Comparison of ENCODE assay signal across 17 mouse cellular contexts in the genomic region with DNA sequence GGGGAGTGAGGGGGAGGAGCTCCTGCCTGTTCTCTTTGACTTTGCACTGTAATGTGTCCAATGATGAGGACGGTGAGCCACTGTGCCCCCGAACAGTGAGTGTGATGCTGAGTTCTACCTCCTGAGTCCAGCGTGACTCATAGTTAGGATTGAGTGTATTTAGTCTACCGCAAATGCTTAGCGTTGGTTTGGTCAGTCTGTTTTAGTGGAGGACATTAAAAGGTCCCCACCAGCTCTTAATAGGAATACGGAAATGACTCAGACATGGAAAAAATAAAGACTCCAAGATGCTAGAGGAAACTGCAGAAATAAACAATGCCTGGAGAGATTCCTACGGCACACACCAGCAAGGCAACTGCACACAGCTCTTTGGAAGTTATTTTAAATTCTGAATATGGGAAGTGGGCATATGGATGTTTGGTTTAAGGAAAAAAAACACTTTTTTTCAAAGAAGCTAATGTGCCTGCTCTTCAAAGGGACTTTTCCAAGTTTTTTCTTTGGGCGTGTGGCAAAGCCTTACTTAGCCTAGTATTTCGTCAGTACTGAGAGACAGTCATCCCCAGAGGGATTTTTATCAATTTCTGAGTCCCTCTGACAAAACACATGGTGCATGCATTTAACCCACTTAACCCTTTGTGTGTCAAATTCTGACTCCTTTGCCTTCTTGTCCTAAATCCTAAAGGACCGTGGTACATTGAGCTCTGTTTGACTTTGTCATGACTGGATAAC. TPM values are rescaled to one million over a fixed set of nuclear protein-coding genes. Genes with fewer than 3 reads are reported as not detected.
DNase-seq lines count a peak whose midpoint lies in the region; ATAC-seq and TF ChIP-seq lines count a peak whose summit lies in the region.
"Had no signal": no experiment of that assay in that cellular context is flagged by ENCODE, and none has a peak within 500 bp of the region (broad histone marks: within the 10 kb centered on the region; RNA-seq: fewer than 3 reads in every experiment).

No protein-coding gene starts in this region.

- H3K36me3 ChIP-seq in kidney, postnatal 0 days (ENCODE audit: insufficient read depth, low read length): no peaks in the 10 kb centered on the region
- H3K36me3 ChIP-seq in intestine, postnatal 0 days (ENCODE audit: control insufficient read depth, insufficient read depth): no peaks in the 10 kb centered on the region
- H3K36me3 ChIP-seq in hindbrain, postnatal 0 days (ENCODE audit: insufficient read depth, low read length): no peaks in the 10 kb centered on the region
- H3K36me3 ChIP-seq: embryonic facial prominence, embryonic 12.5 days; forebrain, embryonic 12.5 days; G1E; limb, embryonic 13.5 days; neural tube, embryonic 13.5 days had no signal

- no peaks in the 10 kb centered on the region for H3K9me3 ChIP-seq in kidney, postnatal 0 days (replicated peaks; ENCODE audit: low read length)
- H3K9me3 ChIP-seq in intestine, postnatal 0 days (ENCODE audit: control insufficient read depth): no peaks in the 10 kb centered on the region
- H3K9me3 ChIP-seq in hindbrain, postnatal 0 days (ENCODE audit: low read length): no peaks in the 10 kb centered on the region
- H3K9me3 ChIP-seq: embryonic facial prominence, embryonic 12.5 days; forebrain, embryonic 12.5 days; G1E; limb, embryonic 13.5 days; neural tube, embryonic 13.5 days had no signal

- H3K4me2 ChIP-seq in kidney, postnatal 0 days (ENCODE audit: low read length): no peak overlapping the region
- H3K4me2 ChIP-seq in intestine, postnatal 0 days (replicated peaks; ENCODE audit: low read depth): no peak overlapping the region
- no peak overlapping the region for H3K4me2 ChIP-seq in hindbrain, postnatal 0 days (ENCODE audit: low read depth, low read length)
- H3K4me2 ChIP-seq: embryonic facial prominence, embryonic 12.5 days; forebrain, embryonic 12.5 days; limb, embryonic 13.5 days; neural tube, embryonic 13.5 days had no signal

- intact Hi-C loops in gastrocnemius, adult 2 months (cut with DNase I): no loop called here
- intact Hi-C loops in gastrocnemius, postnatal 36 days (cut with DNase I): no loop called here

- ATAC-seq in kidney, postnatal 0 days (replicated peaks; ENCODE audit: low FRiP score, low read depth): no peak
- ATAC-seq in intestine, postnatal 0 days: no peak
- no peak for ATAC-seq in hindbrain, postnatal 0 days

- TF ChIP-seq CTCF in gastrocnemius, adult 2 months (IDR thresholded peaks at IDR 0.05): no peak
- no peak for TF ChIP-seq CTCF in kidney, postnatal 0 days (IDR thresholded peaks at IDR 0.05; ENCODE audit: low read depth)
- no peak for TF ChIP-seq CTCF in intestine, postnatal 0 days (IDR thresholded peaks at IDR 0.05; ENCODE audit: low read depth)
- TF ChIP-seq CTCF in hindbrain, postnatal 0 days (IDR thresholded peaks at IDR 0.05; ENCODE audit: low read depth): no peak

- H3K4me1 ChIP-seq in kidney, postnatal 0 days (replicated peaks; ENCODE audit: insufficient read depth, low read length): no peaks in the 10 kb centered on the region; the same call in 1 of the 2 replicates
- H3K4me1 ChIP-seq in intestine, postnatal 0 days (replicated peaks; ENCODE audit: control insufficient read depth, insufficient read depth, low read length): no peaks in the 10 kb centered on the region
- no peaks in the 10 kb centered on the region for H3K4me1 ChIP-seq in hindbrain, postnatal 0 days (ENCODE audit: insufficient read depth, low read length)
- H3K4me1 ChIP-seq: forebrain, embryonic 12.5 days; neural tube, embryonic 13.5 days had no signal

- peak overlapping the region; percentile 32 for H3K4me3 ChIP-seq in gastrocnemius, adult 2 months
- H3K4me3 ChIP-seq in kidney, postnatal 0 days (replicated peaks; ENCODE audit: low read depth, low read length): no peak overlapping the region
- H3K4me3 ChIP-seq in intestine, postnatal 0 days (ENCODE audit: low read depth, low read length): no peak overlapping the region
- H3K4me3 ChIP-seq in hindbrain, postnatal 0 days (ENCODE audit: low read length): no peak overlapping the region
- H3K4me3 ChIP-seq: embryonic facial prominence, embryonic 12.5 days; forebrain, embryonic 12.5 days; left cerebral cortex, adult 2 months; limb, embryonic 13.5 days; neural tube, embryonic 13.5 days had no signal

- peak overlapping the region; percentile 44 for H3K27ac ChIP-seq in gastrocnemius, adult 2 months
- H3K27ac ChIP-seq in kidney, postnatal 0 days: no peak overlapping the region
- peak overlapping the region; percentile 50; the same call in 1 of the 2 replicates for H3K27ac ChIP-seq in intestine, postnatal 0 days (ENCODE audit: low read depth, low read length)
- no peak overlapping the region for H3K27ac ChIP-seq in hindbrain, postnatal 0 days
- H3K27ac ChIP-seq: embryonic facial prominence, embryonic 12.5 days; forebrain, embryonic 12.5 days; left cerebral cortex, adult 2 months; limb, embryonic 13.5 days; neural tube, embryonic 13.5 days had no signal

- H3K9ac ChIP-seq in kidney, postnatal 0 days (ENCODE audit: low read depth, low read length): no peak overlapping the region
- H3K9ac ChIP-seq in intestine, postnatal 0 days (ENCODE audit: low read depth, low read length): no peak overlapping the region
- no peak overlapping the region for H3K9ac ChIP-seq in hindbrain, postnatal 0 days (replicated peaks; ENCODE audit: low read length)
- H3K9ac ChIP-seq: embryonic facial prominence, embryonic 12.5 days; forebrain, embryonic 12.5 days; limb, embryonic 13.5 days; neural tube, embryonic 13.5 days had no signal

- WGBS in kidney, postnatal 0 days: 59% methylated on average over 10 of the region's 10 CpGs
- WGBS in intestine, postnatal 0 days: 62% methylated on average over 10 of the region's 10 CpGs
- 79% methylated on average over 10 of the region's 10 CpGs for WGBS in hindbrain, postnatal 0 days

- no peak for DNase-seq in gastrocnemius, adult 2 months
- no peak for DNase-seq in gastrocnemius, postnatal 36 days
- peak; percentile 64 for DNase-seq in kidney, postnatal 0 days (ENCODE audit: low spot score)
- DNase-seq in kidney, postnatal 4 days: no peak
- peak; percentile 91 for DNase-seq in 3T3-L1 (ENCODE audit: low read depth, low spot score)
- DNase-seq in hindbrain, postnatal 0 days (ENCODE audit: low spot score): no peak
- no peak for DNase-seq in spleen, postnatal 10 days (ENCODE audit: low spot score in 2 of 2)
- DNase-seq: cerebellum, adult 11 months; cerebellum, postnatal 36 days; kidney, adult 11 months had no signal

- H3K27me3 ChIP-seq in kidney, postnatal 0 days (ENCODE audit: insufficient read depth, low read length): no peaks in the 10 kb centered on the region
- no peaks in the 10 kb centered on the region for H3K27me3 ChIP-seq in intestine, postnatal 0 days (replicated peaks; ENCODE audit: control insufficient read depth, insufficient read depth, low read length)
- no peaks in the 10 kb centered on the region for H3K27me3 ChIP-seq in hindbrain, postnatal 0 days (ENCODE audit: insufficient read depth, low read length)
- H3K27me3 ChIP-seq: forebrain, embryonic 12.5 days; limb, embryonic 13.5 days; neural tube, embryonic 13.5 days had no signal

RNA-seq across cellular contexts. Expression of a gene that starts 49.0 kb away (rescaled TPM):
- total RNA-seq in gastrocnemius, adult 2 months (2021): 1 to 10 TPM in 1 of 2 experiments, under 1 TPM in 1; 0.86 to 1.1 TPM
- total RNA-seq in gastrocnemius, postnatal 36 days (2021): 1 to 10 TPM; 1.3 to 2.0 TPM
- polyA plus RNA-seq in kidney, postnatal 0 days (2015; fragmentation: Nextera tagmentation; extraction: Ambion mirVana): 7.5 and 7.8 TPM in 2 replicates
- 3.1 and 3.3 TPM in 2 replicates for polyA plus RNA-seq in intestine, postnatal 0 days (2015; fragmentation: Nextera tagmentation; extraction: Ambion mirVana)
- total RNA-seq in hindbrain, postnatal 0 days (2014; rRNA removed): 0.42 and 1.3 TPM in 2 replicates
- 0.52 and 0.76 TPM in 2 replicates for polyA plus RNA-seq in hindbrain, postnatal 0 days (2015; fragmentation: Nextera tagmentation; extraction: Ambion mirVana)

RNA-seq across cellular contexts. Expression of a gene that starts 50.6 kb away (rescaled TPM):
- total RNA-seq in gastrocnemius, adult 2 months (2021): 1 to 10 TPM; 3.0 to 3.4 TPM
- 1 to 10 TPM; 2.1 TPM for total RNA-seq in gastrocnemius, postnatal 36 days (2021)
- polyA plus RNA-seq in kidney, postnatal 0 days (2015; fragmentation: Nextera tagmentation; extraction: Ambion mirVana): 5.6 and 6.1 TPM in 2 replicates
- 5.4 and 5.9 TPM in 2 replicates for polyA plus RNA-seq in intestine, postnatal 0 days (2015; fragmentation: Nextera tagmentation; extraction: Ambion mirVana)
- total RNA-seq in hindbrain, postnatal 0 days (2014; rRNA removed): 0.47 and 0.78 TPM in 2 replicates
- polyA plus RNA-seq in hindbrain, postnatal 0 days (2015; fragmentation: Nextera tagmentation; extraction: Ambion mirVana): 0.63 and 0.74 TPM in 2 replicates
- polyA plus RNA-seq: G1E had no signal

Comparison
In these comparisons a context has a peak if more than half of its experiments do, and no peak if none do; other contexts are left out.
1. DNase-seq: peak in kidney, postnatal 0 days (single experiment) and 3T3-L1 (single experiment); none in gastrocnemius, adult 2 months (single experiment), gastrocnemius, postnatal 36 days (0 of 2), kidney, postnatal 4 days (0 of 2), hindbrain, postnatal 0 days (single experiment) and spleen, postnatal 10 days (0 of 2).
2. H3K27ac ChIP-seq: peak in gastrocnemius, adult 2 months (single experiment) and intestine, postnatal 0 days (single experiment); none in kidney, postnatal 0 days (single experiment) and hindbrain, postnatal 0 days (single experiment).